Mouse (Mus musculus): ENCODE data around the gene Myom3. TPM values are rescaled to one million over a fixed set of nuclear protein-coding genes. Genes with fewer than 3 reads are reported as not detected.

Gene Myom3
- total and polyA plus RNA-seq, 2 experiments from 2014 or later, result 1.1 to 2.6 TPM

GRCm38 (mm10) chr4:135768572-135769526 lies 9.3 kb downstream of the Myom3 start:
- Histone ChIP-seq H3K4me2 (ENCODE audit: low read depth) (no peak overlapping the region), H3K27ac (ENCODE audit: low read depth, low read length) (no peak overlapping the region), H3K27me3 (ENCODE audit: insufficient read depth, low read length) (no peaks in the 10 kb centered on the region), H3K9ac (no peak overlapping the region), H3K36me3 (ENCODE audit: insufficient read depth) (no peaks in the 10 kb centered on the region), H3K4me3 (ENCODE audit: low read depth, low read length) (no peak overlapping the region), H3K9me3 (ENCODE audit: low read length) (no peaks in the 10 kb centered on the region), H3K4me1 (ENCODE audit: insufficient read depth) (no peaks in the 10 kb centered on the region)
- no peak for ATAC-seq
- 62% methylated on average over 14 of the region's 14 CpGs for WGBS
- peak; percentile 18 for DNase-seq
- peak; percentile 58 for TF ChIP-seq CTCF (IDR thresholded peaks at IDR 0.05; ENCODE audit: low read depth)

GRCm38 (mm10) chr4:135770611-135771305 lies 11.2 kb downstream of the Myom3 start:
- H3K9me3 ChIP-seq (ENCODE audit: low read length), result no peaks in the 10 kb centered on the region
- no peak for ATAC-seq
- no peaks in the 10 kb centered on the region for H3K36me3 ChIP-seq (ENCODE audit: insufficient read depth)
- H3K27ac ChIP-seq (ENCODE audit: low read depth, low read length), result no peak overlapping the region
- no peaks in the 10 kb centered on the region for H3K27me3 ChIP-seq (ENCODE audit: insufficient read depth, low read length)
- no peak overlapping the region for H3K4me3 ChIP-seq (ENCODE audit: low read depth, low read length)
- no peak overlapping the region for H3K4me2 ChIP-seq (ENCODE audit: low read depth)
- no peak overlapping the region for H3K9ac ChIP-seq
- DNase-seq, result no peak
- no peak for TF ChIP-seq CTCF (IDR thresholded peaks at IDR 0.05; ENCODE audit: low read depth)
- 80% methylated on average over 18 of the region's 18 CpGs for WGBS
- no peaks in the 10 kb centered on the region for H3K4me1 ChIP-seq (ENCODE audit: insufficient read depth)

- Histone ChIP-seq H3K27me3 (ENCODE audit: insufficient read depth, low read length) (no peaks in the 10 kb centered on the region), H3K4me3 (ENCODE audit: low read depth, low read length) (no peak overlapping the region), H3K4me1 (ENCODE audit: insufficient read depth) (no peaks in the 10 kb centered on the region)
These were observed 12.1 kb downstream of the Myom3 start for GRCm38 (mm10) chr4:135771592-135771991.

GRCm38 (mm10) chr4:135772671-135773070 lies 13.2 kb downstream of the Myom3 start:
- H3K9ac ChIP-seq, result no peak overlapping the region
- no peak overlapping the region for H3K4me3 ChIP-seq (ENCODE audit: low read depth, low read length)
- no peaks in the 10 kb centered on the region for H3K27me3 ChIP-seq (ENCODE audit: insufficient read depth, low read length)
- H3K36me3 ChIP-seq (ENCODE audit: insufficient read depth), result no peaks in the 10 kb centered on the region
- no peak overlapping the region for H3K27ac ChIP-seq (ENCODE audit: low read depth, low read length)
- 79% methylated on average over 4 of the region's 4 CpGs for WGBS
- TF ChIP-seq CTCF (IDR thresholded peaks at IDR 0.05; ENCODE audit: low read depth), result no peak
- no peaks in the 10 kb centered on the region for H3K4me1 ChIP-seq (ENCODE audit: insufficient read depth)
- ATAC-seq, result peak; percentile 40; the same call in 1 of the 2 replicates
- H3K4me2 ChIP-seq (ENCODE audit: low read depth), result no peak overlapping the region
- no peaks in the 10 kb centered on the region for H3K9me3 ChIP-seq (ENCODE audit: low read length)
- no peak for DNase-seq

More at GRCm38 (mm10) chr4:135771592-135771991, 12.1 kb downstream of the Myom3 start:
- TF ChIP-seq CTCF (IDR thresholded peaks at IDR 0.05; ENCODE audit: low read depth), result no peak
- 86% methylated on average over 6 of the region's 6 CpGs for WGBS
- H3K4me2 ChIP-seq (ENCODE audit: low read depth), result no peak overlapping the region
- no peak for DNase-seq
- no peaks in the 10 kb centered on the region for H3K9me3 ChIP-seq (ENCODE audit: low read length)
- no peak overlapping the region for H3K27ac ChIP-seq (ENCODE audit: low read depth, low read length)
- ATAC-seq, result no peak
- H3K36me3 ChIP-seq (ENCODE audit: insufficient read depth), result no peaks in the 10 kb centered on the region
- H3K9ac ChIP-seq, result no peak overlapping the region

- no peak for TF ChIP-seq CTCF (IDR thresholded peaks at IDR 0.05; ENCODE audit: low read depth)
- 75% methylated on average over 8 of the region's 8 CpGs for WGBS
- Histone ChIP-seq H3K4me1 (ENCODE audit: insufficient read depth) (no peaks in the 10 kb centered on the region), H3K27me3 (ENCODE audit: insufficient read depth, low read length) (no peaks in the 10 kb centered on the region), H3K9me3 (ENCODE audit: low read length) (no peaks in the 10 kb centered on the region), H3K4me3 (ENCODE audit: low read depth, low read length) (no peak overlapping the region), H3K27ac (ENCODE audit: low read depth, low read length) (no peak overlapping the region), H3K36me3 (ENCODE audit: insufficient read depth) (no peaks in the 10 kb centered on the region), H3K4me2 (ENCODE audit: low read depth) (no peak overlapping the region), H3K9ac (no peak overlapping the region)
- DNase-seq (no peak), ATAC-seq (no peak)
These were observed 15.0 kb downstream of the Myom3 start for GRCm38 (mm10) chr4:135774496-135774895.

GRCm38 (mm10) chr4:135776850-135777249 lies 17.3 kb downstream of the Myom3 start:
- no peak for ATAC-seq
- H3K4me3 ChIP-seq (ENCODE audit: low read depth, low read length), result no peak overlapping the region
- H3K9me3 ChIP-seq (ENCODE audit: low read length), result no peaks in the 10 kb centered on the region
- WGBS, result 90% methylated on average over 4 of the region's 4 CpGs
- no peak for DNase-seq
- H3K4me2 ChIP-seq (ENCODE audit: low read depth), result no peak overlapping the region
- TF ChIP-seq CTCF (IDR thresholded peaks at IDR 0.05; ENCODE audit: low read depth), result no peak
- no peaks in the 10 kb centered on the region for H3K27me3 ChIP-seq (ENCODE audit: insufficient read depth, low read length)
- no peaks in the 10 kb centered on the region for H3K36me3 ChIP-seq (ENCODE audit: insufficient read depth)
- H3K4me1 ChIP-seq (ENCODE audit: insufficient read depth), result no peaks in the 10 kb centered on the region
- no peak overlapping the region for H3K9ac ChIP-seq
- no peak overlapping the region for H3K27ac ChIP-seq (ENCODE audit: low read depth, low read length)

- no peaks in the 10 kb centered on the region for H3K9me3 ChIP-seq (ENCODE audit: low read length)
- 75% methylated on average over 9 of the region's 9 CpGs for WGBS
- ATAC-seq, result no peak
- no peak overlapping the region for H3K4me3 ChIP-seq (ENCODE audit: low read depth, low read length)
- H3K27me3 ChIP-seq (ENCODE audit: insufficient read depth, low read length), result no peaks in the 10 kb centered on the region
- no peak overlapping the region for H3K4me2 ChIP-seq (ENCODE audit: low read depth)
- DNase-seq, result no peak
- no peak overlapping the region for H3K27ac ChIP-seq (ENCODE audit: low read depth, low read length)
- no peak for TF ChIP-seq CTCF (IDR thresholded peaks at IDR 0.05; ENCODE audit: low read depth)
- H3K4me1 ChIP-seq (ENCODE audit: insufficient read depth), result no peaks in the 10 kb centered on the region
- H3K36me3 ChIP-seq (ENCODE audit: insufficient read depth), result no peaks in the 10 kb centered on the region
- no peak overlapping the region for H3K9ac ChIP-seq
These were observed 20.1 kb downstream of the Myom3 start for GRCm38 (mm10) chr4:135779661-135780060.

All from forebrain, postnatal 0 days (tissue).